Mouse (Mus musculus) kidney, postnatal 14 days (tissue): ENCODE measurements around the gene Gal3st2b.
"Not testable (repeated sequence)": the region's sequence is repeated elsewhere in the genome, so short reads cannot be mapped to it uniquely, and the experiment has no call there.

Source experiments
- DNase-seq: peaks from one replicate; pipeline ENCODE4 v3.0.0; 2022; ENCODE audit warnings: mixed read lengths

Gene Gal3st2b

DNA sequence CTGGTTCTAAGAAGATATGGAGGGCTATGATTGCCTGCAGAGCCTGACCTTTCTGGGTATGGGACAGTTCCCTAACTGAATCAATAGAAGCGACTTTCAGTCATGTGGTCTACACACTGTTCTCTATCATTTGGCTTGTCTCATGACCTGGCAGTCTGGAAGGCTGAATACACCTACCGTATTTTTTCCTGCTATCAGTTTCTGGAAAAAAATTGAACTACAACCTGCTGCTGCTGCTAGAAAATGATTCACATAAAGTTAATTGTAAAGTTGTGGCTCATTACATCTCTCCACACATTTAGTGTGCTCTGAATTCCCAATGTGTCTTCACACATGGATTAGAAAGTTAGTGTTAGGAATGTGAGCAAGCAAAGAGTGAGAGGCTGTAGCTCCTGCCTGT lies at the start of gene Gal3st2b:
Gene Gal3st2b (plus strand): TSS at position 301 of the 400 bp plus-strand sequence.
- not testable (repeated sequence) for DNase-seq

DNA sequence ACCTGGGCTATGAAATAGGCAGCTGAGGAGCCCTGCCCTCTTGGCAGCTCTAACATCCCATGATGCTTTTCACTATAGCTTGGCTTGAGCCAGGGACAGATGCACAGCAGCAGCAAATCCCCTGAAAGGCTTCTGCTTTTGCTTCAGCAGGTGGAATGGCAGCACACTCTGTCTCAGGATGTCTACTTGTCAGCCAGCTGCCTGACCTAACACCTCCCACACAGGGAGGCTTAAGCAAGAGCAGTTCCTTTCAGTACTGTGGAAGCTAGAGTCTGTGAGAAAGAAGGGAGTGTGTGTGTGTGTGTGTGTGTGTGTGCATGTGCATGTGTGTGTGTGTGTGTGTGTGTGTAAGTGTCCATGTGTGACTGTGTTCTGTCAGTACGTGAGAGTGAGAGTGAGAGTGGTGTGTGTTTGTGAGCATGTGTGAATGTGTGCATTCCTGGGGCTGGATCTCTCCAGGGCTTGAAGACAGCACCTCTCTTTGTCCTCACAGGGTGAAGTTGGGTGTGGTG lies 46.5 kb upstream of the Gal3st2b start:
- DNase-seq, result not testable (repeated sequence)

DNA sequence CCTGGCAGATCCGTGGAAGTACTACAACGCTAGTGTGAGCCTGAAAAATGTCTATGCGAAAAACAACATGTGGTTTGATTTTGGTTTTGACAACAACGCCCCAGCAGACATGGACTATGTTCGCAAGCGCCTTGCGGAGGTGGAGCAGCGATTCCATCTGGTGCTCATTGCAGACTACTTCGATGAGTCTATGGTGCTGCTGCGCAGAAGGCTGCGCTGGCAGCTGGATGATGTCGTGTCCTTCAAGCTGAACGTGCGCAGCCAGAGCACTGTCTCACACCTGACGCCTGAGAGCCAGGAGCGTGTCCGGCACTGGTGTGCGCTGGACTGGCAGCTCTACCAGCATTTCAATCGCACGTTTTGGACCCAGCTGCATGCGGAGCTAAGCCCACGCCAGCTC lies 43.7 kb upstream of the Gal3st2b start:
- DNase-seq, result not testable (repeated sequence)

DNA sequence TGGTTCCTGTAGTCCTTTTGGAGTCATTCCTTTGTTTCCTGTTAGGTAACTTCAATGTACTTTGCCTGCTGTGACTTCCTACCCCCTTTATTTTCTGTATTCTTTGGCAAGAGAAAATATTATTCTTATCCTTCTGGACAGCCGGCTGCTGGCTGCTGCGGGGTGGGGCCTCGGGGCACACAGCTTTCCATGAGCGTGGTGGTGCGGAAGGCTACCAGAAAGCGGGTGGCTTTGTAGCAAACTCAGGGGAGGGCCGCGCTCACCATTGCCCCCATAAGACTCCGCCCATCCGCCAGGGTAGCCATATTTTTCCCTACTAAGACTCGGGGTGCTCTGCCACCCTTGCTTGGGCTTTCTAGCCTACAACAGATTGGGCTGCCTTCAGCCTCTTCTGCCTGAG lies 36.3 kb upstream of the Gal3st2b start:
- not testable (repeated sequence) for DNase-seq

DNA sequence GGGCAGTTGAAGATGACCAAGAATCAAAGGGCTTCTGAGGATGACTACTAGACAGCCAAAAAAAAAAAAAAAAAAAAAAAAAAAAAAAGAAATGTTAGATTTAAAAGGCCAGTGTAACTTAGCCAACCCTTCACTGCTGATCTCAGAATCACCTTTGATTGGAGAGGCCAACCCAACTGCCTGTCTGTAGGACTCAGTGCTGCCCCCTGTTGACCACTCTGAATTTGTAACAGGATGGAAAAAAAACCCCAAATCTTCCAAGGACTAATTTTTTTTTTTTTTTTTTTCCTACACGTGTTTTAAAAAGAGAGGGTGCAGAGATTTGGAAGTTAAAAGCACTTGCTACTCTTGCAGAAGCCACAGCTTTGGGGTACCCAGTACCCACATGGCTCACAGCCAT lies 27.2 kb upstream of the Gal3st2b start:
- DNase-seq, result not testable (repeated sequence)

DNA sequence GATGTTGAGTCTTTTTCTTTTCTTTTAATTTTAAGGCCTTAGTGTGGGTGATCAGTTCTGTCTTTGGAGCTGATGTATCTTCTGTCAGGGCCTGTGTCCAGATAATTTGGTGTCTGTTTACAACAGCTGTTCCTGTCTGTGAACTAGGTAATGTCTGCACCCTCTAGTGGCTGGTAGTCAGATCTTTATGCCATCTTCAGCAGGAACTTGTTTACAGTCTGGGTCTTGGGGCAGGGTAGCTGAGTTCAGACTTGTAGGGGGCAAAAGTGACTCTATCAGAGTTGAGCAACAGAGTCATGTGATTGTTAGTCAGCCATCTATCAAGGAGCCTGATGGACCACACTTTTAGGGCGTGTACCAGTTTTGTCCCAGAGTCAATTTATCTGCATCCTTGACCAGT lies 20.7 kb upstream of the Gal3st2b start:
- not testable (repeated sequence) for DNase-seq

DNA sequence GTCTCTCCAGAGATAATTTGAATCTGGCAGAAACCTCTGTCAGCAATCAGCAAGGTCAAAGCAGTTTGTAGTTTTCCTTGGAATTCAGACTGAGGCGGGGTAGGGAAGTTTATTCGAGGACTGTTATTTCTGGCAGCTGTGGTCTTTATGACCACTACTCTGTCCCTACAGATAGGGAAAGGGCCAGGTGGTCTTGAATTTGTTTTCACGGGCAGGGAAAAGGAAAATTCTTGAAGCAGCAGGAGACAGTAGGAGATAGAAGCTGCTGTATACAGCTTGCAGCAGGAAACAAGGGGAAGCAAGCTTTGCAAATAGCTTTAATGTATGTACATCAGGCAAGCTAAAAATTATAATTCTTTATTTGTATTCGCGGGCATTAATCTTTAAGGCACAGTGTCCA lies 16.8 kb upstream of the Gal3st2b start:
- DNase-seq, result not testable (repeated sequence)

DNA sequence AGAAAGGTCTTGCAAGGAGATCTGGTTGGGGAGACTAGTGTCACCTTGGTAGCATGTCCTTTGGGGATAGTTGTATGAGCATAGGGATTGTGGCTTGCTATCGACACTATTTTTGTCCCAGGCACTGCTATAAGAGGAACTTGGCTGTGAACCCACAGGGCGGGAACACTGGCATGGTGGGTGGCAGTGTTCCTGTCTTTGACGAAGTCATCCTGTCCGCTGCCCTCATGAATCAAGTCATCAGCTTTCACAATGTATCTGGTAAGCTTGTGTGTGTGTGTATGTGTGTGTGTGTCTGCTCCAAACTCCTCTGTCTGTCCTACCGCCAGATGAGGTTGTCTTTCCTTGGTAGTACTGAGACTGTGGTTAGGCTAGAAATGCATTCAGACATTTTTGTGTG lies 11.4 kb upstream of the Gal3st2b start:
- not testable (repeated sequence) for DNase-seq

GRCm38 (mm10) chr1:93908977-93909586 lies 9.0 kb upstream of the Gal3st2b start:
- not testable (repeated sequence) for DNase-seq

DNA sequence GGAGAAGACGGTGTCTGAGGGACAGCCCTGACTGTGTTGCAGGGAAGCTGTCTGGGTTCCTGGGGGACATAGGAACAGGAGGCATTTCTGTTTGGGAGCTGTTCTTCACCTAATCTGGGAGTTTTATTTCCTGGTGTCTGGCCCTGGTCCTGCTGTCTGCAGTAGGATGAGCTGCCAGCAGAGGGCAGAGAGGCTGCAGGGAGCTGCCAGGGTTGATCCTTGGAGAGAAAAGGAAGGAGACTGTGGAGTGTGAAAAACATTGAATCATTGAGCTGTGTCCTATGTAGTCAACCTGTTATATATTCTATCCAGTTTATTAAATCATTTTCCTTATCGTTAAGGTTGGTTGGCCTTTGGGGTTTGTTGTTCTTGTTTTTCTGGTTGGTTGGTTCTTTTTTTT lies 6.2 kb upstream of the Gal3st2b start:
- DNase-seq, result not testable (repeated sequence)

DNA sequence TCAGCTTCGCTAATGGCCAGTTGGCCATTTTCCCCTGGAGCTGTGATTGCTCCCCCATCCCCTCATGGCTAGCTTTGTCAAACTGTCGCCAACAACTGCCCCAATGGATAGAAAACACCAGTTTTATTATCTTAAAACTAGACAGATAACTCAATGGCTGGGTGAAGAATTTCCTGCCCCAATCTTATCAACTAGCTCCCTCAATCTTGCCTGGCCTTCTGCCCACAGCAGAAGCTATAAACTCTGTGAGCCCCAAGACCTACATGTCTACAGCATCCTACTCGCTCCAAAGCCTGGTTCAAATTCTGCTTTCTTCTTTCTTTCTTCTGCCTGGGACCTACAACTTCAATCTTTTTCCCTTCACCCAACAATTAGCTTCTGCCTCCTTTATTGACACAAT lies 951 bp upstream of the Gal3st2b start:
- DNase-seq, result not testable (repeated sequence)

DNA sequence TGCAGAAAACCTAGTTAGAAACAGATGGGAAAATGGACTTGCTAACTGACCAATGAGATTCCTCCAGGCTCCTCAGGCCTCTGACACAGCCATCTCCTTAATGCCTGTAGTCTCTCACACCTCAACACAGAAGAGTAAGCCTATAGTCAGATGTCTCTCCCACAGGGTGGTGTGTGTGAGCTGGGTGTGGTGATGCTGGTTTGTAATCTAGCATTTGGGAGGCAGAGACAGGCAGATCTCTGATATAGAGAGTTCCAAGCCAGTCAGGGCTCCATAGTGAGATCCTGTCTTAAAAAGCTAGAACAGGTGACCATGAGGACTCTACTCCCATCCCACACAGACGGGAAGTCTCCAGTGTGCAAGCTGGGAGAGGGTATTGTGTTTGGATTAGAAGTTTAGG lies 664 bp downstream of the Gal3st2b start:
- DNase-seq, result not testable (repeated sequence)

GRCm38 (mm10) chr1:93919321-93919720 lies 1.2 kb downstream of the Gal3st2b start:
- not testable (repeated sequence) for DNase-seq

DNA sequence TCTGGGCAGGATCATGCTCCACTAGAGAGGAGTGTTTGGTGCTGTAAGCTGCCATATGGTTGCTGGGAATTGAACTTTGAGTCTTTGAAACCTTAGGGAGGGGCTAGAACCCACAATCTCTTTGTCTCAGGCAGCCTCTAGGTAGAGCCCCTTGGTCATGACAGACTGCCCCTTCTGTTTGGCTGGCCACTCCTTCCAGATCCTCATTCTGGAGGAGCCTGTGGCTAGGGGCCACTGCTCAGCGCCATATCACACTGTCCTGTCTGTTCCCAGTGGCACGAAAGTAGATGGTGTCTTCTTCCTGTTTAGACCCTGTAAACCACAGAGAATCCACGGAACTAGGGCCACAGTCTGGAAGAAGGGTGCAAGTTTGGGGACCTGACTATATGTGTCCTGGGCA lies 4.5 kb downstream of the Gal3st2b start:
- DNase-seq, result not testable (repeated sequence)

DNA sequence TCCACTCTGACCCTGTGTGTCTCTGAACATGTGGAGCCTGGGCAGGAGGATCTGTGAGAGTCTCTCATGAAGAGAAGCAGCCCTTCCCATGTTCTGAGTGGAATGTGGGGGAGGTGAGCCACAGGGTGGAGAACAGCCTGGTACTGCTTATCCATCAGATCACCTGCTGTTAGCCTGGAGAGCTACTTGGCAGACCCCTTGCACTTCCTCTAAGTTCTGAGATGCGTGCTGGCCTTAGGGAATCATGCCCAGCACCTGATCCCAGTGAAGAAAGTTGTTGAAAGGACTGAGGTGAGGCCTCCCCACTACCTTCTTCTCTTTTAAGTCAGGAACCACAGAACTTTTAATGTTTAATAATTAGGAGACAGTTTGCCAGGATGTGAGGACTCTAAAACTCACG lies 5.0 kb downstream of the Gal3st2b start:
- not testable (repeated sequence) for DNase-seq

- DNase-seq, result not testable (repeated sequence)
Observed at GRCm38 (mm10) chr1:93935378-93935777, 17.3 kb downstream of the Gal3st2b start.

DNA sequence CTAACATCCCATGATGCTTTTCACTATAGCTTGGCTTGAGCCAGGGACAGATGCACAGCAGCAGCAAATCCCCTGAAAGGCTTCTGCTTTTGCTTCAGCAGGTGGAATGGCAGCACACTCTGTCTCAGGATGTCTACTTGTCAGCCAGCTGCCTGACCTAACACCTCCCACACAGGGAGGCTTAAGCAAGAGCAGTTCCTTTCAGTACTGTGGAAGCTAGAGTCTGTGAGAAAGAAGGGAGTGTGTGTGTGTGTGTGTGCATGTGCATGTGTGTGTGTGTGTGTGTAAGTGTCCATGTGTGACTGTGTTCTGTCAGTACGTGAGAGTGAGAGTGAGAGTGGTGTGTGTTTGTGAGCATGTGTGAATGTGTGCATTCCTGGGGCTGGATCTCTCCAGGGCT lies 19.7 kb downstream of the Gal3st2b start:
- not testable (repeated sequence) for DNase-seq

- not testable (repeated sequence) for DNase-seq
Observed at GRCm38 (mm10) chr1:93938415-93938814, 20.3 kb downstream of the Gal3st2b start.

- DNase-seq, result not testable (repeated sequence)
Observed at GRCm38 (mm10) chr1:93949087-93949486, 31.0 kb downstream of the Gal3st2b start.

- not testable (repeated sequence) for DNase-seq
Observed at GRCm38 (mm10) chr1:93966489-93966888, 48.4 kb downstream of the Gal3st2b start.

DNA sequence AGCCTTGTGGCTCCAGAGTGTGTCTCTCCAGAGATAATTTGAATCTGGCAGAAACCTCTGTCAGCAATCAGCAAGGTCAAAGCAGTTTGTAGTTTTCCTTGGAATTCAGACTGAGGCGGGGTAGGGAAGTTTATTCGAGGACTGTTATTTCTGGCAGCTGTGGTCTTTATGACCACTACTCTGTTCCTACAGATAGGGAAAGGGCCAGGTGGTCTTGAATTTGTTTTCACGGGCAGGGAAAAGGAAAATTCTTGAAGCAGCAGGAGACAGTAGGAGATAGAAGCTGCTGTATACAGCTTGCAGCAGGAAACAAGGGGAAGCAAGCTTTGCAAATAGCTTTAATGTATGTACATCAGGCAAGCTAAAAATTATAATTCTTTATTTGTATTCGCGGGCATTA lies 52.3 kb downstream of the Gal3st2b start:
- DNase-seq, result not testable (repeated sequence)

- not testable (repeated sequence) for DNase-seq
Observed at GRCm38 (mm10) chr1:93970797-93971196, 52.7 kb downstream of the Gal3st2b start.

DNA sequence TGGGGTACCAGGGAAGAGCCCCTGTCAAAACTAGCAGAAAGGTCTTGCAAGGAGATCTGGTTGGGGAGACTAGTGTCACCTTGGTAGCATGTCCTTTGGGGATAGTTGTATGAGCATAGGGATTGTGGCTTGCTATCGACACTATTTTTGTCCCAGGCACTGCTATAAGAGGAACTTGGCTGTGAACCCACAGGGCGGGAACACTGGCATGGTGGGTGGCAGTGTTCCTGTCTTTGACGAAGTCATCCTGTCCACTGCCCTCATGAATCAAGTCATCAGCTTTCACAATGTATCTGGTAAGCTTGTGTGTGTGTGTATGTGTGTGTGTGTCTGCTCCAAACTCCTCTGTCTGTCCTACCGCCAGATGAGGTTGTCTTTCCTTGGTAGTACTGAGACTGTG lies 57.7 kb downstream of the Gal3st2b start:
- DNase-seq, result not testable (repeated sequence)

GRCm38 (mm10) chr1:93978287-93978686 lies 60.2 kb downstream of the Gal3st2b start:
- DNase-seq, result not testable (repeated sequence)

DNA sequence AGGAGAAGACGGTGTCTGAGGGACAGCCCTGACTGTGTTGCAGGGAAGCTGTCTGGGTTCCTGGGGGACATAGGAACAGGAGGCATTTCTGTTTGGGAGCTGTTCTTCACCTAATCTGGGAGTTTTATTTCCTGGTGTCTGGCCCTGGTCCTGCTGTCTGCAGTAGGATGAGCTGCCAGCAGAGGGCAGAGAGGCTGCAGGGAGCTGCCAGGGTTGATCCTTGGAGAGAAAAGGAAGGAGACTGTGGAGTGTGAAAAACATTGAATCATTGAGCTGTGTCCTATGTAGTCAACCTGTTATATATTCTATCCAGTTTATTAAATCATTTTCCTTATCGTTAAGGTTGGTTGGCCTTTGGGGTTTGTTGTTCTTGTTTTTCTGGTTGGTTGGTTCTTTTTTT lies 62.8 kb downstream of the Gal3st2b start:
- DNase-seq, result not testable (repeated sequence)
